Mouse (Mus musculus) heart, postnatal 0 days (tissue): Measurements from ENCODE around the gene Ckap2l. TPM values are rescaled to one million over a fixed set of nuclear protein-coding genes. Genes with fewer than 3 reads are reported as not detected.

Source experiments
- ATAC-seq: fragments of 200-750 bp; cut with Nextera tagmentation; 2 replicates; pipeline ENCODE4 v1.8.0; 2017; ENCODE audit warnings: low read depth, moderate number of reproducible peaks, moderate library complexity; ENCODE audit not compliant: insufficient read depth
- DNase-seq: peaks from one replicate; pipeline ENCODE4 v3.0.0-alpha.2; 2016; ENCODE audit warnings: low spot score
- H3K27ac ChIP-seq: fragments of 300-500 bp; sonication (generic); 2 replicates; pipeline ENCODE4 v1.5.1; 2014; ENCODE audit warnings: low read depth, mild to moderate bottlenecking
- H3K27me3 ChIP-seq: fragments of 300-500 bp; sonication (generic); 2 replicates; pipeline ENCODE4 v1.6.1; 2014; ENCODE audit warnings: low read length, mixed read lengths; ENCODE audit not compliant: control insufficient read depth, insufficient read depth
- H3K36me3 ChIP-seq: fragments of 300-500 bp; sonication (generic); replicated peaks from 2 replicates; pipeline ENCODE4 v1.6.1; 2014; ENCODE audit warnings: low read length, mixed read lengths; ENCODE audit not compliant: control insufficient read depth, insufficient read depth
- H3K4me1 ChIP-seq: fragments of 300-500 bp; sonication (generic); 2 replicates; pipeline ENCODE4 v1.6.1; 2014; ENCODE audit warnings: antibody characterized with exemption; ENCODE audit not compliant: control insufficient read depth, insufficient read depth
- H3K4me2 ChIP-seq: fragments of 300-500 bp; sonication (generic); 2 replicates; pipeline ENCODE4 v1.6.1; 2014; ENCODE audit warnings: low read depth, mild to moderate bottlenecking, low read length, moderate library complexity
- H3K4me3 ChIP-seq: fragments of 300-500 bp; sonication (generic); 2 replicates; pipeline ENCODE4 v1.5.1; 2014; ENCODE audit warnings: low read depth, low read length
- H3K9ac ChIP-seq: fragments of 300-500 bp; sonication (generic); replicated peaks from 2 replicates; pipeline ENCODE4 v1.6.1; 2014; ENCODE audit warnings: low read depth, low read length, mixed read lengths
- H3K9me3 ChIP-seq: fragments of 300-500 bp; sonication (generic); replicated peaks from 2 replicates; pipeline ENCODE4 v1.6.1; 2016; ENCODE audit warnings: low read length; ENCODE audit not compliant: control insufficient read depth
- CTCF ChIP-seq: IDR thresholded peaks from 2 replicates; pipeline ENCODE4 v1.5.1; 2016; ENCODE audit warnings: antibody characterized with exemption, control low read depth, low read depth
- EP300 ChIP-seq: IDR thresholded peaks from 2 replicates; pipeline ENCODE4 v1.6.1; 2016; ENCODE audit warnings: antibody characterized with exemption, low read depth
- WGBS: fragments of 180-500 bp; shearing (Covaris S2); extraction: QIAGEN DNeasy Blood & Tissue Kit; methylation state at CpG from one replicate; pipeline ENCODE4 v1.1.7; 2014; 5-methylcytosine and 5-hydroxymethylcytosine counted together
- polyA plus RNA-seq: library from polyadenylated mRNA; unstranded; fragments of >200 nt; fragmentation: Nextera tagmentation; extraction: Ambion mirVana; gene quantifications from 2 replicates; pipeline ENCODE4 v1.2.1, GENCODE M21; 2015
- total RNA-seq: library from RNA; depleted of rRNA; stranded (reverse); fragments of >200 nt; gene quantifications from 2 replicates; pipeline ENCODE4 v1.2.3, GENCODE M21; 2014; ENCODE audit warnings: low replicate concordance

Gene Ckap2l
- total and polyA plus RNA-seq, 2 experiments from 2014 or later = 12.6 to 16.2 TPM

DNA sequence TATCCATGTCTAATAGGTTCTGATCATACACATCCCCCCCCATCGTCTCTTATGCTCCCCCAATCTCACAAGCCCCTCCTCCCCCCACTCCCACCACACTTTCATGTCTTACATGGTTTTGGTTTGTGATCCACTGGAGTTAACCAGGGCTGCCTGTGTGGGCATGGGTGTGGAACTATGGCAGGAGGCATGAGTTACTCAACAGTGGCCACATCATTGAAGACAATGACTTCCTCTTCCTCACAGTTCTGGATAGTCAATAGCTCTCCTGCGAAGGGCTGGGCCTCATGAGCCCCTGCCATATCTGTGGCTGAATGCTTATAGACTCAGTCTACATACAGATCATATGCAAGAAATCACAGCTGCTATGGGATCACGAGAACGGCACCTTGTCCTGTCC, 31.2 kb upstream of the Ckap2l start:
- Histone ChIP-seq H3K27me3 (no peaks in the 10 kb centered on the region), H3K4me2 (no peak overlapping the region)

DNA sequence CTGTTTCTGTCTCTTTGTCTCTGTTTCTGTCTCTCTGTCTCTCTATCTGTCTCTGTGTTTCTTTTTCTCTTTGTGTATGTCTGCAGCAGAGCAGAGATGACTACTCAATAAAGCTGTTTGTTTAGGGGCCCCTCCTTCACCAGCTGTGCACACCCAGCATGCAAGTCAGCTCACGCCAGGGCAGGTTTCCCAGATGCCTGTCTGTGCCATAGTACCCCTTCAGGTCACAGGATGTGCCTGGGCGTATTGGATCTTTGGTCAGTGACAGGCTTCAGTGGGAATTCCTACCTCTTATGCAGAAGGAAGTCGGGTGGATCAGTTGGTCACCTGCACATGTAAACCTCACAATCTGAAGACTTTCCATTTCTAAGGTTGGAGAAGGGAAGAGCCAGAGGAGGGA, 27.2 kb upstream of the Ckap2l start:
- TF ChIP-seq CTCF (no peak), EP300 (no peak)
- no peaks in the 10 kb centered on the region for H3K4me1 ChIP-seq
- DNase-seq (no peak), ATAC-seq (no peak)
- H3K4me3 ChIP-seq = no peak overlapping the region
- no peak overlapping the region for H3K4me2 ChIP-seq
- H3K9me3 ChIP-seq = no peaks in the 10 kb centered on the region; the same call in 1 of the 2 replicates
- 72% methylated on average over 3 of the region's 3 CpGs for WGBS
- no peak overlapping the region for H3K27ac ChIP-seq
- H3K36me3 ChIP-seq = no peaks in the 10 kb centered on the region
- H3K9ac ChIP-seq = no peak overlapping the region
- H3K27me3 ChIP-seq = no peaks in the 10 kb centered on the region

More for the DNA sequence above, 31.2 kb upstream of the Ckap2l start:
- Histone ChIP-seq H3K9ac (no peak overlapping the region), H3K9me3 (no peaks in the 10 kb centered on the region; the same call in 1 of the 2 replicates), H3K36me3 (no peaks in the 10 kb centered on the region), H3K4me1 (peaks cover 15% of the 10 kb centered on the region; the same call in 1 of the 2 replicates), H3K27ac (no peak overlapping the region), H3K4me3 (no peak overlapping the region)
- ATAC-seq = no peak
- WGBS = 82% methylated on average over 4 of the region's 4 CpGs
- DNase-seq = no peak
- TF ChIP-seq CTCF (no peak), EP300 (no peak)

DNA sequence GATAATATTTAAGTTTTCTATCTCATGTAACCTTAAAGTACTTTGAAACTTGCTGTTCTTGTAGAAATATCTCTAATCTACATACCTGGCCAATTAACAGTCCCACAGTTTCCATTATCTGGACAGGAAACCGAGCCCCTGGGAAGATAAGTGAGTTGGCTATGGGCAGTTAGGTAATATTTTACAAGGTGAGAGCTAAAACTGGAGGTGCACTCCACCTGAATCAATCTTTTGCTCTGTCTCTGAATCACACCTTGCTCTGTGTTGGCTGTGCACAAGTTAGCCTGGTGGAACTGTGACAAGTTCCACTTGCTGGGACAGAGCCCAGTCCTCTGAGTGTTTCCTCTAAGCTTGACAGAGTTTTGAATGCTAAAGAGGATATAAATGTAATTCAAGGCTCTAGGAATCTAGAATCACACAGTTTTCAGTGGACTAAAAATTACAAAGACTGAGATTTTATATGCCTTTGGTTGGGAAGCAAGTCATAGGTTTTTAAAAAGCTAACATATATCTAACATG, 25.2 kb upstream of the Ckap2l start:
- Histone ChIP-seq H3K9me3 (no peaks in the 10 kb centered on the region; the same call in 1 of the 2 replicates), H3K27me3 (no peaks in the 10 kb centered on the region), H3K4me2 (no peak overlapping the region), H3K27ac (no peak overlapping the region), H3K4me3 (no peak overlapping the region), H3K9ac (no peak overlapping the region), H3K36me3 (no peaks in the 10 kb centered on the region), H3K4me1 (no peaks in the 10 kb centered on the region)
- 41% methylated on average over 1 of the region's 1 CpGs for WGBS
- ATAC-seq (no peak), DNase-seq (no peak)
- TF ChIP-seq CTCF = no peak
- no peak for TF ChIP-seq EP300

DNA sequence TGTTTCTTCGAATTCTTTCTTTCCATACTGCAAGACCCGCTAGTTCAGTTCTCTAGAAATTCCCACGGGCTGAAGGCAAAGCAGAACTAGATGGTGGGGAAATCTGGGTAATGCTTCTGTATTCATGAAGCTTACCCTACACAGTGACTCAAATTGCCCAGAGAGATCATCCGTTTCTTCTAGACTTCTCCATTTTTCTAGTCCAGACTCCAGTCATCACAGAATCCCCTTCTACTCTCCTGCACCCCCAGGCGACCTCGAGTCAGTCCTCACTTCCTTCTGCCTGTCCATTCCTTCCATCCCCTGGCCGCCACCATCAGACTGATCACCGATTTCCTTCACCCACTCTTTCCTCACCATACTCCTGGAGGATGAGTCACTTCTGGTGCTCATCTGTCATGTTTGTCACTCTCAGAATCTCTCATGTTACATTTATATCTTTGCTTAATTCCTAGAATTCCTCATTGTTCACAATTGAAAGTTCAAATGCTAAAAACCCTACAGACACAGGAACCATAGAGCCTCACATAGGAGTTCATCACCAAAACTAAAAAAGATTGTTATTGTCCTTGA, 23.1 kb upstream of the Ckap2l start:
- Histone ChIP-seq H3K9me3 (no peaks in the 10 kb centered on the region), H3K4me3 (no peak overlapping the region), H3K27ac (no peak overlapping the region), H3K4me1 (no peaks in the 10 kb centered on the region), H3K36me3 (no peaks in the 10 kb centered on the region), H3K27me3 (no peaks in the 10 kb centered on the region), H3K9ac (no peak overlapping the region), H3K4me2 (no peak overlapping the region)
- DNase-seq = no peak
- no peak for TF ChIP-seq CTCF
- TF ChIP-seq EP300 = no peak
- WGBS = 53% methylated on average over 8 of the region's 8 CpGs
- ATAC-seq = no peak

DNA sequence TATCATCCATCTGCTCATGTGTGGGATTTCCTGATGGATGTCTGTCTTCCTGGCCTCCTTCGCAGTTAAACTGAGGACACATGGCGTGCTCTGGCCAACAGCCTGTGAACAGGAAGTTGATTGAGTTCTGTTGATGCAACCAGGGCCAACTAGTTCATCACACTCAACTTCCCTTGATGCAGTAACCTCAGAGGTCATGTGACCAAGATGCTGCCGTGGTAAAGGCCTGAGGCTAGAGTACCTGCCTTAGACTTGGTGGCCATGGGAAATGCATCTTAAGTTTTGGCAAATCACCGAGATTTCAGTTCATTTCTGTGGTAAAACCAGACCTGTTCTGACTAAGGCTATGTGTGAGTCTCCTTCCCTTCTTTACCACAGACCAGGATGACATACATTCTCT, 18.8 kb upstream of the Ckap2l start:
- H3K27ac ChIP-seq = no peak overlapping the region
- ATAC-seq (no peak), DNase-seq (no peak)
- H3K9me3 ChIP-seq = no peaks in the 10 kb centered on the region
- no peaks in the 10 kb centered on the region for H3K4me1 ChIP-seq
- no peak overlapping the region for H3K9ac ChIP-seq
- no peak overlapping the region for H3K4me2 ChIP-seq
- TF ChIP-seq EP300 (no peak), CTCF (no peak)
- H3K36me3 ChIP-seq = no peaks in the 10 kb centered on the region
- WGBS = 51% methylated on average over 4 of the region's 4 CpGs
- H3K4me3 ChIP-seq = no peak overlapping the region
- no peaks in the 10 kb centered on the region for H3K27me3 ChIP-seq

DNA sequence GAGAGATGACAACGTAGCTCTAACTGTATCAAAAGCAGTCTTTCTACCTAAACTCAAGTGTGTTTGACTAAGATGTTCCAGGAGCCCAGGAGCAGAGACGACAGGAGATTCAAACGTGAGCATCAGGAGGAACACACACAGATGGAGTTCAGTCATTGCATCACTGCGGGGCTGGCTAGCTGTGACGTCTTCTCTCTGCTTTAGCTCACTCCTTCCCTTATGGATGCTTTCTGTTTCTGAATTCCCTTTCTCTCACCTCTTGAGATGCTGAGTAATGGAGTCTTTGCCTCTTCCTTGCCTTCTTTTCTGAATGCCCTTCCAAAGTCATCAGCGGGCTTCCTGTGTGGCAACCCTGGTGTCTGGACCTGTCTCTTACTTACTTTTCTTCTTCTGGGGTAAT, 17.9 kb upstream of the Ckap2l start:
- H3K27ac ChIP-seq = no peak overlapping the region
- H3K9ac ChIP-seq = no peak overlapping the region
- H3K4me3 ChIP-seq = no peak overlapping the region
- no peaks in the 10 kb centered on the region for H3K36me3 ChIP-seq
- ATAC-seq (no peak), DNase-seq (no peak)
- no peaks in the 10 kb centered on the region for H3K4me1 ChIP-seq
- no peak overlapping the region for H3K4me2 ChIP-seq
- no peaks in the 10 kb centered on the region for H3K9me3 ChIP-seq
- 75% methylated on average over 6 of the region's 6 CpGs for WGBS
- TF ChIP-seq CTCF = no peak
- TF ChIP-seq EP300 = no peak
- H3K27me3 ChIP-seq = no peaks in the 10 kb centered on the region
